Mouse (Mus musculus): ENCODE data around the gene Usp38.

Usp38 gene

GRCm38 (mm10) chr8:80962592-80962983 lies 52.1 kb downstream of the Usp38 start:
- in situ Hi-C loops (cut with MboI; ENCODE audit: low sequenced_read_pairs), result no loop called here

GRCm38 (mm10) chr8:80961937-80962591 lies 52.7 kb downstream of the Usp38 start:
- in situ Hi-C loops (cut with MboI; ENCODE audit: low sequenced_read_pairs), result no loop called here

- in situ Hi-C loops (cut with MboI; ENCODE audit: low sequenced_read_pairs), result no loop called here
These were observed 53.6 kb downstream of the Usp38 start for GRCm38 (mm10) chr8:80961070-80961609.

- in situ Hi-C loops (cut with MboI; ENCODE audit: low sequenced_read_pairs), result no loop called here
These were observed 55.0 kb downstream of the Usp38 start for GRCm38 (mm10) chr8:80959588-80960268.

GRCm38 (mm10) chr8:80957776-80958175 lies 57.0 kb downstream of the Usp38 start:
- in situ Hi-C loops (cut with MboI; ENCODE audit: low sequenced_read_pairs), result no loop called here

- in situ Hi-C loops (cut with MboI; ENCODE audit: low sequenced_read_pairs), result no loop called here
These were observed 61.8 kb downstream of the Usp38 start for GRCm38 (mm10) chr8:80952973-80953372.

GRCm38 (mm10) chr8:80952235-80952915 lies 62.4 kb downstream of the Usp38 start:
- in situ Hi-C loops (cut with MboI; ENCODE audit: low sequenced_read_pairs), result no loop called here

- in situ Hi-C loops (cut with MboI; ENCODE audit: low sequenced_read_pairs), result no loop called here
These were observed 66.1 kb downstream of the Usp38 start for GRCm38 (mm10) chr8:80948405-80949183.

- in situ Hi-C loops (cut with MboI; ENCODE audit: low sequenced_read_pairs), result no loop called here
These were observed 71.0 kb downstream of the Usp38 start for GRCm38 (mm10) chr8:80943742-80944141.

- in situ Hi-C loops (cut with MboI; ENCODE audit: low sequenced_read_pairs), result no loop called here
These were observed 73.1 kb downstream of the Usp38 start for GRCm38 (mm10) chr8:80941621-80942020.

- in situ Hi-C loops (cut with MboI; ENCODE audit: low sequenced_read_pairs), result no loop called here
These were observed 76.7 kb downstream of the Usp38 start for GRCm38 (mm10) chr8:80937814-80938650.

Data from CH12F3 (cell line).